Comparison of ENCODE assay signal across 8 mouse cellular contexts in the genomic region with DNA sequence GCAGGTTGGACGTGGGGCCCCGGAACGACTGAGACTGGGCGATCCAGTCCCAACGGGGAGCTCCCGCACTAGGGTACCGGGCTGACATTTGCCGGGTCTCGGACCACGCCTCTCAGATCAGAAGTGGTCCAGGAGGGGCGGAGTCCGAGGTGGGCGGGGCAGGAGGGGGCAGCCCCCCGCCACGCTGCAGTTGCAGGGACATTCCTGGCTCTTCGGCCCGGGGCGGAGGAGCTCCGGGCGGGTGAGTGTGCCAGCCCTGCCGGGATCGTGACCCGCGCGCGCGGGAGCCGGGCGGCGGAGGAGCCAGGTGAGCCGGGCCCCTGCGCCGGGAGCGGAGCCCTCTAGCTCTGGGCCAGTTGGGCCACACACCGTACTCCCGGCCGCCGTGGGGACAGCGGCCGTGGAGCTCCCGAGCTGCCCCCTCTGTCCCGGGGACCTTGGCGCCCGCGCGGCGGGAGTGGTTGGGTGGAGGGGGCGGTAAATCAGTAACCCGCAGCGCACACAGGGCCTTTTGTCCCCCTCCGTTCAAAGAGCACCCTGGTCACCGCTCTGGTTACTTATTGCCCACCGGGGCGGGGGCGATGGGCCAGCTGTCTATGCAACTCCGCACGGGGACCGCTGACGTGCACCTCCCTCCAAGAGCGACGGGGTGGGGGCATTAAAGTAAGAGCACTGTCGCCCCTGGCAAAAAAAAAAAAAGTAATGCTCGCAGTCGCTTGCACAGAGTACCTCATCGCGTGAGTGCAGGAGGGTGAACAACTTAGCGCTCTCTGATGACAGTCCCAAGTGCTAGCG. TPM values are rescaled to one million over a fixed set of nuclear protein-coding genes. Genes with fewer than 3 reads are reported as not detected.
DNase-seq lines count a peak whose midpoint lies in the region; ATAC-seq lines count a peak whose summit lies in the region.

A gene (plus strand): TSS at position 20 of the 795 bp plus-strand sequence.

- peak within 1 kb of the TSS; percentile 94 for H3K4me2 ChIP-seq in heart, embryonic 11.5 days
- peak within 1 kb of the TSS; percentile 82 for H3K4me2 ChIP-seq in kidney, embryonic 16.5 days (replicated peaks; ENCODE audit: low read depth, low read length)

- H3K9ac ChIP-seq in heart, embryonic 11.5 days (ENCODE audit: low read depth, low read length): 0 out of 2 replicates have a peak within 1 kb of the TSS, but pooled peaks have one; percentile 43
- peak within 1 kb of the TSS; percentile 80 for H3K9ac ChIP-seq in kidney, embryonic 16.5 days (replicated peaks; ENCODE audit: low read length)

- peaks cover 43% of the 10 kb centered on the region for H3K27me3 ChIP-seq in heart, embryonic 11.5 days (ENCODE audit: control insufficient read depth, insufficient read depth, low read length)
- H3K27me3 ChIP-seq in kidney, embryonic 16.5 days (ENCODE audit: insufficient read depth, low read length): peaks cover 14% of the 10 kb centered on the region

- no peak within 1 kb of the TSS for H3K27ac ChIP-seq in heart, embryonic 11.5 days (ENCODE audit: low read depth, low read length)
- H3K27ac ChIP-seq in kidney, embryonic 16.5 days (ENCODE audit: low read length): peak within 1 kb of the TSS; percentile 95

- peak; percentile 16 for DNase-seq in CD4-positive, CD25-positive, alpha-beta regulatory T cell, adult 2 months (ENCODE audit: low read depth, low spot score)
- DNase-seq in adrenal gland, postnatal 36 days: peak; percentile 87 to 88
- peak; percentile 74 to 85 for DNase-seq in lung, postnatal 4 days
- peak; percentile 92 for DNase-seq in yolk sac, embryonic 10.5 days (ENCODE audit: low spot score)
- DNase-seq in urinary bladder, postnatal 25 days (ENCODE audit: low spot score): no peak

- H3K9me3 ChIP-seq in heart, embryonic 11.5 days (replicated peaks; ENCODE audit: control insufficient read depth, low read length): no peaks in the 10 kb centered on the region
- H3K9me3 ChIP-seq in kidney, embryonic 16.5 days (ENCODE audit: low read length): no peaks in the 10 kb centered on the region

- ATAC-seq in CD4-positive, CD25-positive, alpha-beta regulatory T cell, adult 4 months: no peak
- 0 out of 2 replicates have a peak, but pooled peaks have one; percentile 28 for ATAC-seq in heart, embryonic 11.5 days (replicated peaks; ENCODE audit: insufficient number of reproducible peaks, low FRiP score, low TSS enrichment)
- peak; percentile 93 for ATAC-seq in kidney, embryonic 16.5 days (ENCODE audit: low FRiP score, low TSS enrichment)

- H3K4me1 ChIP-seq in heart, embryonic 11.5 days (ENCODE audit: control insufficient read depth, insufficient read depth, low read length): peaks cover 5% of the 10 kb centered on the region; the same call in 1 of the 2 replicates
- H3K4me1 ChIP-seq in kidney, embryonic 16.5 days (ENCODE audit: insufficient read depth, low read length): peaks cover 4% of the 10 kb centered on the region; the same call in 1 of the 2 replicates

- no peaks in the 10 kb centered on the region for H3K36me3 ChIP-seq in heart, embryonic 11.5 days (ENCODE audit: control insufficient read depth, insufficient read depth, low read length)
- peaks cover 9% of the 10 kb centered on the region; the same call in 1 of the 2 replicates for H3K36me3 ChIP-seq in kidney, embryonic 16.5 days (ENCODE audit: insufficient read depth, low read length)

- 2% methylated on average over 68 of the region's 68 CpGs for WGBS in heart, embryonic 11.5 days (ENCODE audit: insufficient replicate concordance)
- WGBS in kidney, embryonic 16.5 days: 1% methylated on average over 59 of the region's 68 CpGs

- H3K4me3 ChIP-seq in heart, embryonic 11.5 days (ENCODE audit: low read depth, low read length): peak within 1 kb of the TSS; percentile 55
- peak within 1 kb of the TSS; percentile 64 for H3K4me3 ChIP-seq in kidney, embryonic 16.5 days (ENCODE audit: low read length)

RNA-seq across cellular contexts. Expression of the gene that starts here (rescaled TPM):
- polyA plus RNA-seq in CD4-positive, CD25-positive, alpha-beta regulatory T cell, adult 4 months (2017; shearing (Covaris generic)): not detected
- total RNA-seq in adrenal gland, postnatal 36 days (2021): 10 to 100 TPM; 35.9 to 61.1 TPM
- polyA plus RNA-seq in heart, embryonic 11.5 days (2014; fragmentation: Nextera tagmentation; extraction: Ambion mirVana): 0.56 and 0.64 TPM in 2 replicates
- 21.8 and 23.0 TPM in 2 replicates for polyA plus RNA-seq in kidney, embryonic 16.5 days (2015; fragmentation: Nextera tagmentation; extraction: Ambion mirVana)

Comparison
In these comparisons a context has a peak if more than half of its experiments do, and no peak if none do; other contexts are left out.
1. RNA of the gene that starts here (polyA plus RNA-seq): 21.8 to 23.0 TPM in kidney, embryonic 16.5 days; 0.56 to 0.64 TPM in heart, embryonic 11.5 days and not detected in CD4-positive, CD25-positive, alpha-beta regulatory T cell, adult 4 months; every median in the first group is over 10 times any median in the second.
2. Peak in ATAC-seq, H3K4me3 ChIP-seq, H3K9ac ChIP-seq and H3K4me2 ChIP-seq in heart, embryonic 11.5 days; RNA of the gene not detected or under 1 TPM.